Mouse (Mus musculus): ENCODE measurements around the gene Slc52a3. TPM values are rescaled to one million over a fixed set of nuclear protein-coding genes. Genes with fewer than 3 reads are reported as not detected.

Slc52a3 gene
- polyA plus RNA-seq, 1 experiment from 2014 or later: 1.8 TPM

DNA sequence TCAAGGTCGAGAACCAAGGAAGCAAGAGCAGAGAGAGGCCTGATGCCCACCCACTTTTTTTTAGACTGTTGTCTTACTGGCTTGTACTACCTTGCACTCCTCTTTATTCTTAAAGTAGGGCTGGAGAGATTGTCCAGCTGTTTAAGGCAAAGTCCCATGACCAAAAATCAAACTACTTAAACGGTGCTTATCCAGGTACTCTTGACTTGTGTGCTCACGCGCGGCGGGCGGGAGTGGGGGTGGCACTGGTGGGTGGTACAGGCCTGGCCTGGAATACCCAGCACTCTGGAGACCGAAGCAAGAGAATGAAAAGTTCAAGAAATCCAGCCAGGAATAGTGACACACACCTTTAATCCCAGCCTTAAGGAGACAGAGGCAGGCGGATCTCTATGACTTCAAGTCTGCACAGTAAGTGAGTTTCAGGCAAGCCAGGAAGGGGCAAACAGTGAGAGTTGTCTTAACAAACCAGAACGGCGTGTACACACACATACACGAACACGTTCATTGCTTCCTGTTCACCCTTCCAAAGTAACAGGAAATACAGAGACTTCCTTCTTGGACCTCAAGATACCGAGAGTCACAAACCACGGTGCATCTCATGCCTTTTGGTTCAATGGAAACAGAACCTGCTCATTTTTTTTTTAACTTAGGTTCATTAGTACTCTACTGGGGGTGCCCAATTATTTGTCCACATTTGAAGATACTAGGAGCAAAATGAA is 12.9 kb downstream of the Slc52a3 start:
- WGBS: 91% methylated on average over 15 of the region's 15 CpGs
- no peak for ATAC-seq (ENCODE audit: low FRiP score, low read depth)

DNA sequence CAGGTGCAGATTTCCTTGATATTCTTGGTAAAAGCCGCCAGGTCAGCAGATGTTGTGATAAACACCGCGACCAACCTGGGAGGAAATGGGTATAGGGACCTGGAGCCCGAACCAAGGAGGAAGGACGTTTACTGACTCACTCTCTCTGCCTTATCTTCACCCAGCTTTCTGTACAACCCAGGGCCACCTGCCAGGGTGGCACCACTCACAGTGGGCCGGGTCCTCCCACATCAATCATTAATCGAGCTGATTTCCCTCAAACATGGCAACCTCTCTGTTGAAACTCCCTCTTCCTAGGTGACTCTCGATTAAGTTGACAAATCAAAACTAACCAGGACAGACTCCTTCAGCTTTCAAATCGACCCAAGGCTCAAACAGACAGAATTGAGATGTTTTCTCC is 13.9 kb downstream of the Slc52a3 start:
- H3K9me3 ChIP-seq: no peaks in the 10 kb centered on the region
- H3K27me3 ChIP-seq: no peaks in the 10 kb centered on the region
- no peaks in the 10 kb centered on the region for H3K36me3 ChIP-seq
- no peak overlapping the region for H3K4me2 ChIP-seq (replicated peaks)
- WGBS: 79% methylated on average over 9 of the region's 9 CpGs
- 0 out of 2 replicates have a peak, but pooled peaks cover 3% of the 10 kb centered on the region for H3K4me1 ChIP-seq
- H3K9ac ChIP-seq: no peak overlapping the region
- H3K4me3 ChIP-seq: no peak overlapping the region
- H3K27ac ChIP-seq: no peak overlapping the region
- no peak for ATAC-seq (ENCODE audit: low FRiP score, low read depth)

More for the DNA sequence above, 12.9 kb downstream of the Slc52a3 start:
- no peak overlapping the region for H3K4me2 ChIP-seq (replicated peaks)
- H3K27ac ChIP-seq: no peak overlapping the region
- H3K4me3 ChIP-seq: no peak overlapping the region
- no peak overlapping the region for H3K9ac ChIP-seq
- no peaks in the 10 kb centered on the region; the same call in 1 of the 2 replicates for H3K27me3 ChIP-seq
- no peaks in the 10 kb centered on the region for H3K9me3 ChIP-seq
- no peaks in the 10 kb centered on the region for H3K36me3 ChIP-seq
- 0 out of 2 replicates have a peak, but pooled peaks cover 3% of the 10 kb centered on the region for H3K4me1 ChIP-seq

- 86% methylated on average over 7 of the region's 7 CpGs for WGBS
- Histone ChIP-seq H3K27ac (no peak overlapping the region), H3K4me2 (replicated peaks) (no peak overlapping the region), H3K9me3 (no peaks in the 10 kb centered on the region), H3K4me3 (no peak overlapping the region), H3K36me3 (no peaks in the 10 kb centered on the region), H3K4me1 (0 out of 2 replicates have a peak, but pooled peaks cover 3% of the 10 kb centered on the region), H3K27me3 (no peaks in the 10 kb centered on the region), H3K9ac (no peak overlapping the region)
- ATAC-seq (ENCODE audit: low FRiP score, low read depth): no peak
Measured at GRCm38 (mm10) chr2:152010661-152011060, 14.3 kb downstream of the Slc52a3 start.

DNA sequence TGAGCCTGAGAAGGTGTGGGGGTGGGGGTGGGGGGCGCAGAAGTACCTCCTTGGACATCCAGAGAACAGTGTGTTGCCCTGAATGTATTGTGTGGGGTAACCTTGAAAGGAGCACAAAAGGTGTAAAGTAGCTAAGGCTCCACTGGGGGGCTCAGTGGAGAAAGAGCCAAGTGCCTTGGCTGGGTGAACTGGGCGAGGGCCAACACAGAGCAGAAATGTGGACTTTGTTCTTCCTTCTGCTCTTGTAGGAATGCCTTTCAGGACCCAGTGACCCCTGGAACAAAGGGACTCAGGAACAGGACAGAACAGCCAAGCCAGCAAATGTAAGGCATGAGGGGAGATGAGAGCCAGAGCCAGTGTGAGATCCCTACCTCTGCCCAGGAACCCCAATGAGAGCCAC is 15.4 kb downstream of the Slc52a3 start:
- 54% methylated on average over 2 of the region's 2 CpGs for WGBS
- 0 out of 2 replicates have a peak, but pooled peaks have one; percentile 9 for ATAC-seq (ENCODE audit: low FRiP score, low read depth)
- Histone ChIP-seq H3K9me3 (no peaks in the 10 kb centered on the region), H3K27ac (no peak overlapping the region), H3K4me3 (no peak overlapping the region), H3K4me1 (0 out of 2 replicates have a peak, but pooled peaks cover 3% of the 10 kb centered on the region), H3K27me3 (no peaks in the 10 kb centered on the region), H3K4me2 (replicated peaks) (no peak overlapping the region), H3K36me3 (no peaks in the 10 kb centered on the region), H3K9ac (no peak overlapping the region)

DNA sequence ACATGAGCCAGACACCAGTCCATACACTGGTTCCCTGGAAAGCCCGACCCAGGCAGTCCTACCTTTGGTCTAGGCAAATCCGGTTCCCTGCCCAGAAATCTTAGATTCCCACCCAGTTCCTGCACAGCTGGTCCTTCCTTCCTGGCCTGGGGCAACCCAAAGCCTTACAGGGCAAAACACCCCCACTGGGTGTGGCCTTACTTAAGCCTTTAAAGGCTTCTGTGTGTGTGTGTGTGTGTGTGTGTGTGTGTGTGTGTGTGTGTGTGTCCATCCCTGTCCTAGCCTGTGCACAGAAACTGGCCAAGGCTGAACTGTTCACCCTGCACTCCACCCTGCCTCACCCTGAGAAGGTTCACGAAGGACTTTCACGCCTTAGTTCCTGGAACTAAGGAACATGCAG is 15.9 kb downstream of the Slc52a3 start:
- H3K27ac ChIP-seq: no peak overlapping the region
- H3K27me3 ChIP-seq: no peaks in the 10 kb centered on the region
- no peaks in the 10 kb centered on the region for H3K36me3 ChIP-seq
- H3K4me2 ChIP-seq (replicated peaks): no peak overlapping the region
- ATAC-seq (ENCODE audit: low FRiP score, low read depth): no peak
- 0 out of 2 replicates have a peak, but pooled peaks cover 3% of the 10 kb centered on the region for H3K4me1 ChIP-seq
- no peak overlapping the region for H3K9ac ChIP-seq
- H3K9me3 ChIP-seq: no peaks in the 10 kb centered on the region
- 71% methylated on average over 4 of the region's 4 CpGs for WGBS
- no peak overlapping the region for H3K4me3 ChIP-seq

- no peak for ATAC-seq (ENCODE audit: low FRiP score, low read depth)
- Histone ChIP-seq H3K4me3 (no peak overlapping the region), H3K36me3 (no peaks in the 10 kb centered on the region), H3K9ac (no peak overlapping the region), H3K9me3 (no peaks in the 10 kb centered on the region), H3K27me3 (no peaks in the 10 kb centered on the region), H3K4me2 (replicated peaks) (no peak overlapping the region), H3K27ac (no peak overlapping the region), H3K4me1 (0 out of 2 replicates have a peak, but pooled peaks cover 3% of the 10 kb centered on the region)
- WGBS: 75% methylated on average over 2 of the region's 2 CpGs
Measured at GRCm38 (mm10) chr2:152012701-152013100, 16.4 kb downstream of the Slc52a3 start.

DNA sequence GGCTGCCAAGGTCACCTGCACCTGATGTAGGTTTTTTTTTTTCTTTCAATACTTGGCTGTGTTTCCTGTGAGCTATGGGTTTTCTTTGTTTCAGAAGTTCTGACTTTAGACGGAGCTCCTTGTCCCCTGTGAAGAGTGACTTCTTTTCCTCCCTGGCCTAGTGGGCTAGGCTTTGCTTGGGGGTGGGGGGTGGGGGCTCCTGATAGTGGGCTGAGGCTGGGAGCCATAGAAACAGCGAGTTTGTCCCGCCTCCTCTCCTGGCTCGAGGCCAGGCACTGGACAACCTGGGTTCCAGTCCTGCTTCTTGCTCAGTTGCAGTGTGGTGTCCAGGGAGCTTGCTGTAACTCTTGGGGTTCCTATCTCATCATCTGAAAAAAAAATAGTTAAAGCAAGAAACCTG is 19.7 kb downstream of the Slc52a3 start:
- Histone ChIP-seq H3K4me1 (0 out of 2 replicates have a peak, but pooled peaks cover 3% of the 10 kb centered on the region), H3K27ac (no peak overlapping the region), H3K9ac (no peak overlapping the region), H3K36me3 (no peaks in the 10 kb centered on the region), H3K4me2 (replicated peaks) (no peak overlapping the region), H3K4me3 (no peak overlapping the region), H3K9me3 (no peaks in the 10 kb centered on the region), H3K27me3 (no peaks in the 10 kb centered on the region)
- 56% methylated on average over 4 of the region's 4 CpGs for WGBS
- no peak for ATAC-seq (ENCODE audit: low FRiP score, low read depth)

GRCm38 (mm10) chr2:152016666-152017065 is 20.4 kb downstream of the Slc52a3 start:
- H3K9me3 ChIP-seq: no peaks in the 10 kb centered on the region
- H3K4me1 ChIP-seq: 0 out of 2 replicates have a peak, but pooled peaks cover 3% of the 10 kb centered on the region
- H3K4me3 ChIP-seq: no peak overlapping the region
- H3K4me2 ChIP-seq (replicated peaks): no peak overlapping the region
- H3K9ac ChIP-seq: no peak overlapping the region
- no peaks in the 10 kb centered on the region for H3K27me3 ChIP-seq
- H3K36me3 ChIP-seq: no peaks in the 10 kb centered on the region
- H3K27ac ChIP-seq: no peak overlapping the region
- ATAC-seq (ENCODE audit: low FRiP score, low read depth): no peak
- WGBS: 82% methylated on average over 9 of the region's 9 CpGs

DNA sequence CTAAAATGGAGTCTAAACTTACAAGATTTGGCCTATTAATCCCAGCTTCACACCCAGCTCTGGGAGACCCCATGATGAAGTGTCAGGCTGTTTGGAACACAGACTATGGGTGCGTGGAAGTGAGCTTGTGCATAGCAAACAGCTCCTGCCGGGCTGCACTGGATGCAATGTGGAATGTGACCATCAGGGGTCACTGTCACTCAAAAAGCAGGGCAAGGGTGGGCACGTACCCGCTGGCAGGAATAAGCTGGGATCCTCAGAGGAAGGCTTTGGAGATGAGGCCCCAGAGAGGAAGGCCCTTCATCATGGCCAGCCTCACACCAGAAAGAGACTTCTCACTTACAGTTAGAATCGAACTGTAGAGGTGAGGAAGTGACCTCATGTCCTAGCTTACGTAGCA is 23.9 kb downstream of the Slc52a3 start:
- no peak overlapping the region for H3K4me2 ChIP-seq (replicated peaks)
- ATAC-seq (ENCODE audit: low FRiP score, low read depth): no peak
- 26% methylated on average over 6 of the region's 6 CpGs for WGBS
- no peaks in the 10 kb centered on the region for H3K9me3 ChIP-seq
- no peak overlapping the region for H3K4me3 ChIP-seq
- no peak overlapping the region for H3K27ac ChIP-seq
- H3K27me3 ChIP-seq: peaks cover 2% of the 10 kb centered on the region; the same call in 1 of the 2 replicates
- no peaks in the 10 kb centered on the region for H3K36me3 ChIP-seq
- H3K9ac ChIP-seq: no peak overlapping the region
- no peaks in the 10 kb centered on the region for H3K4me1 ChIP-seq

DNA sequence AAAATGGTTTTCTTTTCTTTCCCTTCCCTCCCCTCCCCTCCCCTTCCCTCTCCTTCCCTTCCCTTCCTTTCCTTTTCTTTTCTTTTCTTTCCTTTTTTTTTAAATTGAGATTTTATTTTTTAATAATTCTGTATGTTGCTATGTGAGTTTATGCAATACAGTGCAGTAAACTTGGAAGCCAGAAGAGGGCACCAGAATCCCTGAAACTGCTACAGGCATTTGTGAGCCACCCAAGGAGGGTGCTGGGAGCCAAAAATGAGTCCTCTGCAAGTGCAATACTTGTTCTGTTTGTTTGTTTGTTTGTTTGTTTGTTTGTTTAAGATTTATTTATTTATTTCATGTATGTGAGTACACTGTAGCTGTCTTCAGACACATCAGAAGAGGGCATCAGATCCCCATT is 25.7 kb downstream of the Slc52a3 start:
- Histone ChIP-seq H3K36me3 (no peaks in the 10 kb centered on the region), H3K27me3 (peaks cover 9% of the 10 kb centered on the region; the same call in 1 of the 2 replicates), H3K27ac (no peak overlapping the region), H3K4me3 (no peak overlapping the region), H3K4me2 (replicated peaks) (no peak overlapping the region), H3K9me3 (no peaks in the 10 kb centered on the region), H3K9ac (no peak overlapping the region), H3K4me1 (no peaks in the 10 kb centered on the region)
- ATAC-seq (ENCODE audit: low FRiP score, low read depth): no peak

GRCm38 (mm10) chr2:152024883-152025422 is 28.6 kb downstream of the Slc52a3 start:
- peak; percentile 42; the same call in 1 of the 2 replicates for ATAC-seq (ENCODE audit: low FRiP score, low read depth)
- H3K36me3 ChIP-seq: no peaks in the 10 kb centered on the region
- WGBS: 46% methylated on average over 11 of the region's 11 CpGs

DNA sequence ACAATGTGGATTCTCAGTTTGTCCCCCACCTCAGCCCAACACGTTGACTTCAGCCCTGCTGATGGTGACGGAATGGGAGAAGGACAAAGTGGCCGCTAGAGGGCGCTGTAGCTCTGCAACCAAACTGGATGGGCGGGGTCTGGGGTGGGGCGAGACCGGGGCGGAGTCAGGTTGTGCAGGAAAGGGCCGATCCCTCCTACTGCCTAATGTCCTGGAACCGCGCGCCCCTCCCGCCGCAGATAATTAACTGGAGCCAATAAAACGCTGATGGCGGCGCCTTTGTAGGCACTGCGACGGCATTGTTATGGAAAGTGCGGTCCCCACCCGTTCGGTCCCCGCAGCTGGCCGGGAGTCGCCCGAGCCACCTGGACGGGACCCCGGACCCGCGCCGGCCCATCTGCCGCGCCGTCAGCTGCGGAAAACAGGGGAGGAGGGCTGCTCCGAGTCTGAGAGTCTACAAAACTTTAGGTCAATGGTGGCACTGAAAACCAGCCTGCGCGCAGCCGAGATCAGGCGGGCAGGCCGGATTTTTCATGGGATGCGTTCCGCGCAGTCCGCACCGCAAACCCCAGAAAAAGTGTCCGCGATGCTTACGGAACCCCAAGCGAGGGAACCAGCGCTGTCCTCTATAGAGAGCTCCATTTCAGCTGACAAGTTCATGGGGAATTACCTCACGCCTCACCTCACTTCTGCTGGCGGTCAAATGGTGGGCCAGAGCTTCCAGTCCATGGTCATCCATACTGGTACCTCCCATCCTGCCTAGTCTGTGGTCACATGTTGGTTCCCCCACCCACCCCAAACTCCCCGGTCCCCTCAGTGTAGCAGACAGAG is 33.2 kb downstream of the Slc52a3 start:
- H3K4me2 ChIP-seq (replicated peaks): peak overlapping the region; percentile 92
- H3K4me3 ChIP-seq: peak overlapping the region; percentile 63
- ATAC-seq (ENCODE audit: low FRiP score, low read depth): peak; percentile 90
- peaks cover 59% of the 10 kb centered on the region for H3K27me3 ChIP-seq
- under 1% methylated on average over 54 of the region's 54 CpGs for WGBS
- peak overlapping the region; percentile 69 for H3K9ac ChIP-seq
- H3K9me3 ChIP-seq: no peaks in the 10 kb centered on the region
- no peaks in the 10 kb centered on the region for H3K4me1 ChIP-seq
- no peak overlapping the region for H3K27ac ChIP-seq
- H3K36me3 ChIP-seq: no peaks in the 10 kb centered on the region

More at GRCm38 (mm10) chr2:152024883-152025422, 28.6 kb downstream of the Slc52a3 start:
- Histone ChIP-seq H3K9me3 (no peaks in the 10 kb centered on the region), H3K4me3 (no peak overlapping the region), H3K27ac (no peak overlapping the region), H3K4me1 (no peaks in the 10 kb centered on the region), H3K4me2 (replicated peaks) (no peak overlapping the region), H3K9ac (no peak overlapping the region), H3K27me3 (peaks cover 30% of the 10 kb centered on the region)

All from limb, embryonic 13.5 days (tissue).